Mouse (Mus musculus) frontal cortex, postnatal 36 days (tissue): ENCODE results near the gene Pgp.
A peak's percentile ranks its signal among the peaks of the same experiment; 100 is the strongest.
"Not testable (repeated sequence)": the region's sequence is repeated elsewhere in the genome, so short reads cannot be mapped to it uniquely, and the experiment has no call there.

Experiments
- DNase-seq, 2 experiments: peaks; one replicate each; pipeline ENCODE4 v3.0.0; 2022; ENCODE audit warnings: low spot score in 2 of 2

Gene Pgp

DNA sequence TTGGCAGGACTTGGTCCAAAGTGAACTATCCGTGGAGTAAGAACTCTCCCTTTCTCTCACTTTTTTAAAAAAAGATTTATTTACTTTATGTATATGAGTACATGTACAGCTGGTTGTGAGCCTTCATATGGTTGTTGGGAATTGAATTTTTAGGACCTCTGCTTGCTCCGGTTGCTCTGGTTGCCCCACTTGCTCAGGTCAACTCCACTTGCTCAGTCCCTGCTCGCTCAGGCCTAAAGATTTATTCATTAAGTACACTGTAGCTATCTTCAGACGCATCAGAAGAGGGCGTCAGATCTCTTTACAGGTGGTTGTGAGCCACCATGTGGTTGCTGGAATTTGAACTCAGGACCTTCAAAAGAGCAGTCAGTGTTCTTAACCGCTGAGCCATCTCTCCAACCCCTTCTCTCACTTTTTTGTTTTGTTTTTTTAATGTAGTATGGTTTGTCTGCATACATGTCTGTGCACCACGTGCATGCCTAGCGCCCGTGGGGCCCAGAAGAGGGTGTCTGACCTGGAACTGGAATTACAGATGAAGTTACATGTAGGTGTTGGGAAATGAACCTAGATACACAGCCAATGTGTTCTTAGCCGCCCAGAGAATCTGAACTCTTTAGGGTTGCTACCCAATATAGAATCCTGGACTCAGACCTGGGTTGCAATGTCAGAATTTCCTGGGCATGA, 14.5 kb upstream of the Pgp start:
- DNase-seq = not testable (repeated sequence)

- DNase-seq = no peak
Measured at GRCm38 (mm10) chr17:24461580-24461979, 8.6 kb upstream of the Pgp start.

DNA sequence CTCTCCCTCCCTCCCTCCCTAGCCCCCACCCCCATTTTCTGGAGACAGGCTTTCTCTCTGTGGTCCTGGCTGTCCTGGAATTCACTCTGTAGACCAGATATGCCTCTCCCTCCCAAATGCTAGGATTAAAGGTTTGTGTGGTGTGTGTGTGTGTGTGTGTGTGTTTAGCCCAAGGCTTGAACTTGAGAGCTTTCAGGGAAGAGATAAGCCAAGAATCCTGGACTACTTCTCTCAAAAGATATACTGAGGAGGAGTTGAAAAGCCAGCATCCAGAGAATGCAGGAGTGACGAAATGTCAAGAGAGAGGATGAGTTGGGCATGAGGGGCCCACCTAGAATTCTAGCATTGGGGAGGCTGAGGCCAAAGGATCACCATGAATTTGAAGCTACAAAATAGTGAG, 7.3 kb upstream of the Pgp start:
- no peak for DNase-seq

DNA sequence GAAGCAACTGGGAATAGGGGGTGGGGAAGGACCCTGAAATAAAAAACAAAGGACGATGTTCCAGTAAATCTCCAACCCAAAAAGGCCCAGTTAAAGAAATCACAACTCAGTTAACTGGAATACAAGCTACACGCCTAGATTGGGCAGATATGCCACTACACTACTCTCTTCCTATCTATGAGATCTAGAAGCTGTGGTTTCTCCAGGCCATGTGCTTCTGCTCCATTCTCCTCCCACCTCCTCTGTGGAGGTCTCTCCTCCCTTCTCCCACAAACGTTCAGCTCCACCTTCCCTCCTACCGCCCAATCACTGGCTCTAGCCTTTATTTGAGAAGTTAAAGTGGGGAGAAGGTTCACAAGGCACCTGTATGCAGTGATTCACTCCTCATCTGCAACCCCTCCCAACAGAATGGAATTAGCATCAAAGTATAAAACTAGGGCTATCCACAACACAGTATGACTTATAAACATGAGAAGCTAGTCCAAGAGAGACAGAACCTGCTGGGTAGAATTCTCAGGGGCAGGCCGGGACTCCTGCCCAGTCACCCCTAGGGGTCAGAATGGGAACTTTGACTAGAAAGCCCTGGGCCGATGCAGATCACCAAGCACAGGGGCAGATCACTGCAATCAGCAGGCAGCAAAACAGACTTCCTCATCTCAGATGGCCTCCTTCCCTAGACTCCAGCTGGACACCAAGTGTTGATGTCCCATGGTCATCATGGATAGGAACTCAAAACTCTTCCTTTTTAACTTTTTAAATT, 6.6 kb upstream of the Pgp start:
- DNase-seq = no peak

DNA sequence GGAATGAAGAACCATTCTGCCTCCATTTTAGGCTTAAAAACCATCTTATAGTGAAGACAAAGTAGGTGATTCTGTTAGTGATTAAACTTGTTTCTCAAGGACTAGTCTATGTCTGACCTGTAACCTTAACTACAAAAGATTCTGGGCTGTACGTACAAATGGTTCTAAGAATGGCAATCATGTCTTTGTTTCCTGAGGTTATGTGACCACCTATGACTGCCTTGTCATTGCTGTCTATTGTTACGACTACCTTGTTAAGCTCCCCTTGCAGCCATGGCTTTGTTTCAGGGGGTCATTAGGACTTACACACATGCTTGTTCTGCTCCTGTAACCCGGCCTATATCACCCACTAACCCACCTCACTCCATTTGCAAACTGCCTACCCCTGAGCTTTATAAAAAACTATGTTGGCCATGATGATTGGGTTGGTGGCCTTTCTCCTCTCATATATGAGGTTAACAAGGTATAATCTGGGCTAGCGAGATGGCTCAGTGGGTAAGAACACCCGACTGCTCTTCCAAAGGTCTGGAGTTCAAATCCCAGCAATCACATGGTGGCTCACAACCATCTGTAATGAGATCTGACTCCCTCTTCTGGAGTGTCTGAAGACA, 1.5 kb upstream of the Pgp start:
- no peak for DNase-seq

GRCm38 (mm10) chr17:24469336-24469909, 769 bp upstream of the Pgp start:
- no peak for DNase-seq

DNA sequence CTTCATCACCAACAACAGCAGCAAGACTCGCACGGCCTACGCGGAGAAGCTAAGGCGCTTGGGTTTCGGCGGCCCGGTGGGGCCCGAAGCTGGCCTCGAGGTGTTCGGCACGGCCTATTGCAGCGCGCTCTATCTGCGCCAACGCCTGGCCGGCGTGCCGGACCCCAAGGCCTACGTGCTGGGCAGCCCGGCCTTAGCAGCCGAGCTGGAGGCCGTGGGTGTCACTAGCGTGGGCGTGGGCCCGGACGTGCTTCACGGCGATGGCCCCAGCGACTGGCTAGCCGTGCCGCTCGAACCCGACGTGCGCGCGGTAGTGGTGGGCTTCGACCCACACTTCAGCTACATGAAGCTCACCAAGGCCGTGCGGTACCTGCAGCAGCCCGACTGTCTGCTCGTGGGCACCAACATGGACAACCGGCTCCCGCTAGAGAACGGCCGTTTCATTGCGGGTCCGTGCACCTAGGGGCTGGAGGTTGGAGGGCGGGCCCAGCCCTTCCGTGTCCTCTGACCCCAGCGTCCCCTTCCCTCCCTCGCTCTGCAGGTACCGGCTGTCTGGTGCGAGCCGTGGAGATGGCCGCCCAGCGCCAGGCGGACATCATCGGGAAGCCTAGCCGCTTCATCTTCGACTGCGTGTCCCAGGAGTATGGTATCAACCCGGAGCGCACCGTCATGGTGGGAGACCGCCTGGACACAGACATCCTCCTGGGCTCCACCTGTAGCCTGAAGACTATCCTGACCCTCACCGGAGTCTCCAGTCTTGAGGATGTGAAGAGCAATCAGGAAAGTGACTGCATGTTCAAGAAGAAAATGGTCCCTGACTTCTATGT, 722 bp downstream of the Pgp start:
- DNase-seq = peak in 1 of 2 experiments; percentile 50

DNA sequence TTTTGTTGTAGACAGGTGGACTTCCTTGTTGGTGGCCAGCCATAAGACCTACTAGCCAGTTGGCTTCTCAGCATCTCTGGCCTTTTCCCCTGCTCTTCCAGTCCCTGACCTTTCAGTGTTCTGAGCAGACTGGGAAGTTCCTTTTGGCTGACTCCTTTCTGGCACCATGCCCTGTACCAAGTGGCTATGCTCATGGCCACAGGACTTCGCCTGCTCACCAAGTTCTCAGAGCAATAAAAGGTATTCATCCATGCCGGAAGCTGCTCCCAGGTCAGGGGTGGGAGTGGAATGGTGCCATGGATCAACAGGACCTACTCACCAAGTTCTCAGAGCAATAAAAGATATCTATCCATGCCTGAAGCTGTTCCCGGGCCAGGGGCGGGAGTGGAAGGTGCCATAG, 2.3 kb downstream of the Pgp start:
- no peak for DNase-seq

- DNase-seq = no peak
Measured at GRCm38 (mm10) chr17:24473612-24474275, 3.6 kb downstream of the Pgp start, which contains the start of gene Bricd5. Bricd5 (plus strand) TSS chr17:24473884.

DNA sequence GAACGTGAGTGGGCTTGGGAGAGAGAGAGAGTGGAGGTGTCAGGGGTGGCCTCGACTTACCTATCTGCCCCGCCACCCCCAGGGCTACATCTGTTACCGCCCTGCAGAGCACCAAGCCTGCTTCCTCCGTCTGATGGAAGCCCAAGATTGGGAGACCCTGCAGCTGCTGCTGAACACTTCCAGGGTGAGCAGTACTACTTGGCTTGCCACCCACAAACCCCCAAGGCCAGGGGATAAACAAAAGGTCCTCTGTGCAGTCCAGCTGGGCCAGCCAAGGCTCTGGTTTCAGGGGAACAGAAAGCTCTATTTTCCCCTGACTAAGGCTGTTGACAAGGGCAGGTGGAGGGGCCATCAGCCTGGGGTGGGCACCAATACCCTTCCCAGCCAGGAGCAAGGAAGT, 4.4 kb downstream of the Pgp start:
- DNase-seq = peak in 1 of 2 experiments; percentile 58

- no peak for DNase-seq
Measured at GRCm38 (mm10) chr17:24475586-24475985, 5.4 kb downstream of the Pgp start.

GRCm38 (mm10) chr17:24476022-24476776, 6.0 kb downstream of the Pgp start:
- no peak for DNase-seq

DNA sequence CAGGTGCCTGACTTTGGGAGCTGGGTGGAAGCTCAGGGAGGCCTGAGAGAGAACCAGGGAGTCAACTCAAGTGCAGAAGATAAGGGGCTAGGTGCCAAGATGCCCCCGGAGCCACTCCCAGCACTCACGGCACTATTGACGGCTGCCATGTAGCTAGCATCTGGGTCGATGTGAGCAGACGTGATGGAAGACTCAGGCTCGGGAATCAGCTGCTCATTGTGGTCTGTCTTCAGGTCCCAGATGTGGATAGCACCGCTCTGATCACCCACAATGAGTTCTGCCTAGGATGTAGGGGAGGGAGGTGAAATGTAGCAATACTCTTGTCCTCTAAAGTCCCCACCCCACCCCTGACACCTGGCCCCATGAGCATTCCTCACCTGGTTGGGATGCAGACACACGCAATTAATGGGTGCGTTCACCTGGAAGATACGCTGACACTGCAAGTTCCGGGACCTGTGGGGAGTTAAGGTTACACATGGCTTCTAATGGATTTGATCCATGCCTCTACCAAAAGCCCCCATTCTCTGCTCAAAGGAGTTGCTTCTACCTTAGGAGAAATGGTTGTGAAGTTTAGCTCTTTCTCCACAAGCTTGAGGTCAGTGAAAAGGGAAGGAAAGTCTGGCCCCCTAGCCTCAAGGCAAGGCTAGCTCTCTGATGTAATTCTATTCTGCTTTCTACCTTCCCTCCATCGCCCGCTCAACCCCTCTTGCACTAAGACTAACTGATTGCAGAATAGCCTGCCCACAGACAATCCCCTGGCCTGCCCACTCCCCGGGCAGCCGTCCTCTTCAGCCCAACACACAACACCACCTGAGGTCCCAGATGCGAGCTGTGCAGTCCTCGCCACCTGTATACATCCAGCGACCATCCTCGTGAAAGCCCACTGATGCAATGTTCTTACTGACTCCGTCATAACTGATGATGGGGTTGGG, 7.1 kb downstream of the Pgp start:
- DNase-seq = no peak

DNA sequence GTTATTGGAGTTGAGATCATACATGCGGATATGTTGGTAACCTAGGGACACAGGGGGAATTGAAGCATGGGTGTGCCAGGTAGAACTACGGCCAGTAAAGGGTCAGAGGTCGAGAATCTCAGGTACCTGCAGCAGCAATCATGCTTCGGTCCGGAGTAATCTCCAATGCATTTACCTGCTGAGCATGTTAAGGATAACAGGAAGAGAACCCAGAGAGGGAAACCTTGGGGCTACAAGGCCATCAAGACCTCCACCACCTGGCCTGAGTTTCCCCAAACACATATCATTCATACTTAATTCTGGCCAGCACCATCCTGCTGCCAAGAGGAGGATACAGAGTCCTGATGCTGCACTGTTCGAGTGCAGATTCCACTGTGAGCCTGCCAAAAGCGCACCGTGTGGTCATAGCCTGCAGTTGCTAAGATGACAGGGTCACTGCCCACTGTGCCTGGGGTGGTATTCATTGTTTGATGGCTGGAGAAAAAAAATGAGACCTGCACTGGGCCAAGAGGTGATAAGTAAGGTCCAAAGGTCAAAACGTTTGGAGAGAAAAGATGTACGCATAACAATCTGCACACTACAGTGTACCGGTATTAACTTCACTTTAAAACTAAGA, 7.9 kb downstream of the Pgp start:
- DNase-seq = no peak

DNA sequence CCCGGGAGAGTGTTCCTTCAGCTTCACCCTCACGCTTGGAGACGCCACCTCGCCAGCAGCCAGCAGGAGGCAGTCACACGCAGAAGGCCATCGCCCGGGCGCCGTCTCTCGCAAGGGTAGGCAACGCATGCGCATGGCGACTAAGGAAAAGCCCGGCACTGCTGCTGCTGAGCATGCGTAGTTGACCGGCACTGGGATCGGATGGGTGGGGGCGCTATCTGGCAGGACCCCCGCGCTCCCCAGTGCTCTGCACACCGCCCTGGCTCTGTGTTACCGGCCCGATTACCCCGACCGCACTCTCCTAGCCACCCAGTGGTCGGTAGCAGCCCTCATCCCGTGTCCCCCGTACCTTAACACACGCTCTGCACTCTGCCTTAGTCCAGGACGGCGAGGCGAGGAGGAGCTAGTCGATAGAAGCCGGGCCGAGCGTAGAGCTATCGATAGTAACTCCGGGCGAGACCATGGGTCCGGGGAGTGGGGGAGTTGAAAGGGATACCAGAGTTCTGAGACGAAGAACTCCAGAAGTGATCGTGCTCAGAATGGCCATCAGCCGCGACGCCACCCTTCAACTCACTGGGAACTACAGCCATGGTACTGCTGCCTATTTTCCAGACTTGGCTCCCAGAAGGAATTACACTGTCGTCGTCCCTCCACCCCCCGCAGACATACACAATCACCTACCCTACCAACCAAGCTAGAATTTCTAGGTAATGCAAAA, 8.6 kb downstream of the Pgp start, which contains the start of gene Mlst8:
TSS of gene Mlst8 (minus strand) at position 416 of the 718 bp plus-strand sequence.
- peak; percentile 98 for DNase-seq

GRCm38 (mm10) chr17:24479431-24479830, 9.2 kb downstream of the Pgp start:
- DNase-seq = no peak

- DNase-seq = no peak
Measured at GRCm38 (mm10) chr17:24480201-24480826, 10.1 kb downstream of the Pgp start.
